Mouse (Mus musculus): ENCODE results near the gene Ldlr.
A peak's percentile ranks its signal among the peaks of the same experiment; 100 is the strongest.

- TF ChIP-seq CTCF (IDR thresholded peaks at IDR 0.05) (peak; percentile 75), EP300 (IDR thresholded peaks at IDR 0.05) (no peak)
Observed at GRCm38 (mm10) chr9:21751347-21751746, 28.1 kb downstream of the Ldlr start.

Data from lung, postnatal 0 days (tissue).